Mouse (Mus musculus) forebrain, embryonic 11.5 days (tissue): Measurements from ENCODE around the gene Cdh23. TPM values are rescaled to one million over a fixed set of nuclear protein-coding genes. Genes with fewer than 3 reads are reported as not detected.

ENCODE experiments used
- ATAC-seq: fragments of 200-750 bp; cut with Nextera tagmentation; replicated peaks from 2 replicates; pipeline ENCODE4 v1.8.0; 2017; ENCODE audit warnings: moderate TSS enrichment; ENCODE audit not compliant: low FRiP score
- DNase-seq: peaks from one replicate; pipeline ENCODE4 v3.0.0-alpha.2; 2017; ENCODE audit warnings: low spot score
- H3K27ac ChIP-seq: fragments of 300-500 bp; sonication (generic); 2 replicates; pipeline ENCODE4 v1.5.1; 2014; ENCODE audit warnings: low read depth, low read length
- H3K27me3 ChIP-seq: fragments of 300-500 bp; sonication (generic); 2 replicates; pipeline ENCODE4 v1.6.1; 2014; ENCODE audit warnings: mild to moderate bottlenecking, low read length, mixed read lengths; ENCODE audit not compliant: control insufficient read depth, insufficient read depth
- H3K36me3 ChIP-seq: fragments of 300-500 bp; sonication (generic); 2 replicates; pipeline ENCODE4 v1.6.1; 2014; ENCODE audit warnings: mild to moderate bottlenecking, low read length, moderate library complexity, mixed read lengths; ENCODE audit not compliant: control insufficient read depth, insufficient read depth
- H3K4me1 ChIP-seq: fragments of 300-500 bp; sonication (generic); replicated peaks from 2 replicates; pipeline ENCODE4 v1.6.1; 2014; ENCODE audit warnings: low read length, mixed read lengths; ENCODE audit not compliant: control insufficient read depth, insufficient read depth
- H3K4me2 ChIP-seq: fragments of 300-500 bp; sonication (generic); 2 replicates; pipeline ENCODE4 v1.6.1; 2014; ENCODE audit warnings: low read depth, mild to moderate bottlenecking, low read length, moderate library complexity, mixed read lengths; ENCODE audit not compliant: severe bottlenecking
- H3K4me3 ChIP-seq: fragments of 300-500 bp; sonication (generic); 2 replicates; pipeline ENCODE4 v1.5.1; 2014; ENCODE audit warnings: low read depth, low read length
- H3K9ac ChIP-seq: fragments of 300-500 bp; sonication (generic); 2 replicates; pipeline ENCODE4 v1.6.1; 2014; ENCODE audit warnings: low read length
- H3K9me3 ChIP-seq: fragments of 300-500 bp; sonication (generic); 2 replicates; pipeline ENCODE4 v1.6.1; 2016; ENCODE audit warnings: low read length, mixed read lengths; ENCODE audit not compliant: control insufficient read depth
- WGBS: fragments of 180-500 bp; shearing (Covaris S2); extraction: QIAGEN DNeasy Blood & Tissue Kit; methylation state at CpG from one replicate; pipeline ENCODE4 v1.1.7; 2014; 5-methylcytosine and 5-hydroxymethylcytosine counted together
- polyA plus RNA-seq: library from polyadenylated mRNA; unstranded; fragments of >200 nt; fragmentation: Nextera tagmentation; extraction: Ambion mirVana; gene quantifications from 2 replicates; pipeline ENCODE4 v1.2.1, GENCODE M21; 2014

Cdh23 gene
- polyA plus RNA-seq, 1 experiment from 2014 or later: 0.36 TPM

GRCm38 (mm10) chr10:60737169-60737728, 41.0 kb upstream of the Cdh23 start:
- ATAC-seq (no peak), DNase-seq (no peak)
- Histone ChIP-seq H3K27ac (no peak overlapping the region), H3K9me3 (no peaks in the 10 kb centered on the region), H3K4me2 (no peak overlapping the region), H3K9ac (no peak overlapping the region), H3K4me3 (no peak overlapping the region), H3K36me3 (no peaks in the 10 kb centered on the region), H3K27me3 (no peaks in the 10 kb centered on the region), H3K4me1 (no peaks in the 10 kb centered on the region)
- 78% methylated on average over 11 of the region's 11 CpGs for WGBS

DNA sequence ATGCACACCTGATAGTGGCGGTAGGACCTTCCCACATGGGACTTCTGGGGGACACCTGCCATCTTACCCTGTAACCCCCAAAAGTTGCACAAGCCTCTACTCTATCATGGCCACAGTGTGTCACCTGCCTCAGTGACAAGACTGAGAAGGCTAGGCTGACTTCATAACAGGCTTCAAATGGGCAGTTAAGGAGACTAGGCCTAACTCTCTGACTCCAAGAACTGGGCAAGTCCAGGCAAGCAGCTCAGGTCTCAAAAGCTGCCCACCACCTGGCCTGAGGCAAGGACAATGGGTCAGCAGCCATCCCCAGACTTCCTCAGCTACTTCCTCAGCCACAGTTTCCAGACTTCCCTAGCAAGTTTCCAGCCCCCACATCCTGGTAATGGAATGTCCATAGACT, 39.4 kb upstream of the Cdh23 start:
- peaks cover under 1% of the 10 kb centered on the region; the same call in 1 of the 2 replicates for H3K27me3 ChIP-seq
- no peaks in the 10 kb centered on the region for H3K4me1 ChIP-seq
- no peak for DNase-seq
- H3K9ac ChIP-seq: no peak overlapping the region
- no peak for ATAC-seq
- no peaks in the 10 kb centered on the region for H3K9me3 ChIP-seq
- 96% methylated on average over 1 of the region's 1 CpGs for WGBS
- no peak overlapping the region for H3K4me2 ChIP-seq
- H3K36me3 ChIP-seq: no peaks in the 10 kb centered on the region
- H3K27ac ChIP-seq: no peak overlapping the region
- H3K4me3 ChIP-seq: no peak overlapping the region

GRCm38 (mm10) chr10:60733471-60733870, 37.2 kb upstream of the Cdh23 start:
- H3K9ac ChIP-seq: no peak overlapping the region

GRCm38 (mm10) chr10:60732397-60732861, 36.1 kb upstream of the Cdh23 start:
- 38% methylated on average over 2 of the region's 2 CpGs for WGBS
- Histone ChIP-seq H3K4me1 (no peaks in the 10 kb centered on the region), H3K4me3 (no peak overlapping the region), H3K27ac (no peak overlapping the region), H3K9ac (no peak overlapping the region), H3K4me2 (no peak overlapping the region), H3K27me3 (peaks cover 2% of the 10 kb centered on the region; the same call in 1 of the 2 replicates), H3K36me3 (no peaks in the 10 kb centered on the region; the same call in 1 of the 2 replicates), H3K9me3 (no peaks in the 10 kb centered on the region; the same call in 1 of the 2 replicates)
- ATAC-seq: no peak
- DNase-seq: no peak

More at GRCm38 (mm10) chr10:60733471-60733870, 37.2 kb upstream of the Cdh23 start:
- 81% methylated on average over 8 of the region's 8 CpGs for whole genome bisulfite sequencing
- Histone ChIP-seq H3K4me1 (no peaks in the 10 kb centered on the region), H3K27ac (no peak overlapping the region), H3K27me3 (peaks cover 2% of the 10 kb centered on the region; the same call in 1 of the 2 replicates), H3K36me3 (no peaks in the 10 kb centered on the region; the same call in 1 of the 2 replicates), H3K4me2 (no peak overlapping the region), H3K9me3 (no peaks in the 10 kb centered on the region; the same call in 1 of the 2 replicates), H3K4me3 (no peak overlapping the region)
- no peak for ATAC-seq
- DNase-seq: no peak

GRCm38 (mm10) chr10:60731742-60732141, 35.5 kb upstream of the Cdh23 start:
- Histone ChIP-seq H3K27me3 (peaks cover 2% of the 10 kb centered on the region; the same call in 1 of the 2 replicates), H3K4me2 (no peak overlapping the region), H3K36me3 (no peaks in the 10 kb centered on the region; the same call in 1 of the 2 replicates), H3K4me1 (no peaks in the 10 kb centered on the region), H3K9me3 (no peaks in the 10 kb centered on the region; the same call in 1 of the 2 replicates), H3K4me3 (no peak overlapping the region), H3K9ac (no peak overlapping the region), H3K27ac (no peak overlapping the region)
- no peak for ATAC-seq
- no peak for DNase-seq
- WGBS: 10% methylated on average over 5 of the region's 5 CpGs

DNA sequence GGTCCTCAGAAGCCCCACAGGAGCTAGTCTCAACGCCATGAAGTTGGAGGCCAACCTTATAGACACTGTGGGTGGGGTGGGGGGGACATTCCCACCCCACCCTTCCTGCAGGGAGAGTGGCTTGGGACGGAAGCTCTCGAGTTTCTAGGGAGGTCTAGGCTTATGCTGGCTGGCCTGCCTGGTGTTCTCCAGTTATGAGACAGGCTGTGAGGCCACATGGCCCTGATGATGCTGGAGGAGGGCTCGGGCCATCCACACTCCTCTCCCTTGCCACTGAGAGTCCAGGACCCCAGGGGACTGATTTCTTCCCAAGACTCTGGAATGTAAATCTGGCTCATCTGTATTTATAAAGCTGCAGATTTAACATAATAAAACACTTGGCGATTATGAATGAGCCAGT, 31.0 kb upstream of the Cdh23 start:
- H3K27ac ChIP-seq: no peak overlapping the region
- H3K36me3 ChIP-seq: no peaks in the 10 kb centered on the region; the same call in 1 of the 2 replicates
- H3K4me3 ChIP-seq: no peak overlapping the region
- ATAC-seq (no peak), DNase-seq (no peak)
- H3K9me3 ChIP-seq: no peaks in the 10 kb centered on the region; the same call in 1 of the 2 replicates
- WGBS: 47% methylated on average over 5 of the region's 5 CpGs
- H3K27me3 ChIP-seq: peaks cover 2% of the 10 kb centered on the region; the same call in 1 of the 2 replicates
- no peak overlapping the region for H3K9ac ChIP-seq
- H3K4me1 ChIP-seq: no peaks in the 10 kb centered on the region
- no peak overlapping the region for H3K4me2 ChIP-seq

DNA sequence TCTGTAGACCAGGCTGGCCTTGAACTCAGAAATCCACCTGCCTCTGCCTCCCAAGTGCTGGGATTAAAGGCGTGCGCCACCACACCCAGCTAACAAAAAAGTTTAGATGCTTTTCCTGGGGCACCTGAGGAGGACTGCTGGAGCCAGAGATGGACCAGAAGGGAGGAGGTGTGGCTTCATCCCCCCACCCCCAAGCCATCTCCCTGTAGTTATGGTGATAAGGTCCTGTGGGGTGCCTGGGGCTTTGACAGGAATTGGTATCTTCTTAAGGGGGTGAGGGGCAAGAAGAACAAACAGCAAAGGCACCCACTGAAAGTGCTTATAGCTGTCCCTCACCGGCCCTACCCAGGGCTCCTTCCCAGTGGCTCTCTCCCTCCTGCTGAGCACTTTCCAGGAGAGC, 30.6 kb upstream of the Cdh23 start:
- H3K9ac ChIP-seq: no peak overlapping the region
- no peak overlapping the region for H3K27ac ChIP-seq
- DNase-seq (no peak), ATAC-seq (no peak)
- H3K9me3 ChIP-seq: no peaks in the 10 kb centered on the region; the same call in 1 of the 2 replicates
- no peak overlapping the region for H3K4me2 ChIP-seq
- peaks cover under 1% of the 10 kb centered on the region; the same call in 1 of the 2 replicates for H3K4me1 ChIP-seq
- peaks cover 2% of the 10 kb centered on the region; the same call in 1 of the 2 replicates for H3K27me3 ChIP-seq
- H3K36me3 ChIP-seq: no peaks in the 10 kb centered on the region; the same call in 1 of the 2 replicates
- no peak overlapping the region for H3K4me3 ChIP-seq
- 75% methylated on average over 3 of the region's 3 CpGs for WGBS

GRCm38 (mm10) chr10:60724496-60724895, 28.2 kb upstream of the Cdh23 start:
- H3K9ac ChIP-seq: no peak overlapping the region
- H3K9me3 ChIP-seq: no peaks in the 10 kb centered on the region; the same call in 1 of the 2 replicates
- no peak overlapping the region for H3K27ac ChIP-seq
- ATAC-seq (no peak), DNase-seq (no peak)
- no peak overlapping the region for H3K4me3 ChIP-seq
- H3K4me1 ChIP-seq: peaks cover 3% of the 10 kb centered on the region; the same call in 1 of the 2 replicates
- WGBS: 66% methylated on average over 6 of the region's 6 CpGs
- no peak overlapping the region for H3K4me2 ChIP-seq
- H3K27me3 ChIP-seq: no peaks in the 10 kb centered on the region
- H3K36me3 ChIP-seq: no peaks in the 10 kb centered on the region; the same call in 1 of the 2 replicates
